Mouse (Mus musculus) layer of hippocampus, adult 9-11 months (tissue): ENCODE results near the gene Abhd17a.

Source experiments
- DNase-seq: peaks from one replicate; pipeline ENCODE4 v3.0.0; 2022

Abhd17a gene

DNA sequence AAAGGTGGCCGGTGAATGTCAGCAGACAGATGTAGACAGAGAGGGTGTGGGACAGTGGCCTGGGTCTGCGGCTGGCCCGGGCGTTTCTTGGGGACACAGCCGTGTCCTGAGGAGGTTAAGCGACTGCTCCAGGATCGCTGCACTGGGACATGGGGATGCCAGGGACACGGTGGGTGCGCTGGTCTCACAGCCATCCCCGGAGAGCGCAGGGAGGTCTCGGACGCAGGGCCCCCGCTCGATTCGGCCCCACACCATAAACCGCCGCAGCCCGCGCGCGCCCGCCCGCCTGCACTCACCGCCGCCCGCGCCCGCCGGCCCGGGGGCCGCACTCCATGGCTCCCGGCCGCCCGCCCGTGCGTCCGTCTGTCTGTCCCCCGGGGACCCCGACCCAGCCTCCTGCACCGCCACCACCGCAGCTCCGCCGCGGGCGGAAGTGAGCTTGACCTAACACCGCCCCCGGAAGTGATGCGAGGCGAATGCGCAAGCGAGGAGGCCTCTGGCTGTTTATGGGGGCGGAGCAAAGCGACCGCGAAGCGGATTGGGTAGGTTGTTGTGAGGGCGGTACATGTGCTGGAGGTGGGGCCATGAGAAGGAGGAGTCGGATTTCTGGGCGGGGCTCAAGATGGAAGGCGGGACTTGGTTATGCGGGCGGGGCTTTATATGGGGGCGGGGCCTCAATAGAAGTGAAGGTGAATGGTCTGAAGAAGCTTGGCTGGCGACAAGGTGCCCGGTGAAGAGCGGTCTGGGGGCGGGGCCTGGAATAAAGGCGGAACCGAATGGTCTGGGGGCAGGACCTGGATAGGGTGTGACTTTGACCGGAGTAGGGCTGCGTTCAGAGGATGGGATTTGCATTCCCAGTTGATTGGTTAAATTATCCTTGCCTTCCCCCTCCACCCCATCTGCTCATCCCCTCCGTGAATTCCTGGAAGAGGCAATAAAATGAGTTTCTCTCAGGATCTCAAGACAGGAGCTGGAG, at the start of gene Abhd17a:
Abhd17a (minus strand) TSS at position 463 of the 976 bp plus-strand sequence.
- peak; percentile 98 for DNase-seq

DNA sequence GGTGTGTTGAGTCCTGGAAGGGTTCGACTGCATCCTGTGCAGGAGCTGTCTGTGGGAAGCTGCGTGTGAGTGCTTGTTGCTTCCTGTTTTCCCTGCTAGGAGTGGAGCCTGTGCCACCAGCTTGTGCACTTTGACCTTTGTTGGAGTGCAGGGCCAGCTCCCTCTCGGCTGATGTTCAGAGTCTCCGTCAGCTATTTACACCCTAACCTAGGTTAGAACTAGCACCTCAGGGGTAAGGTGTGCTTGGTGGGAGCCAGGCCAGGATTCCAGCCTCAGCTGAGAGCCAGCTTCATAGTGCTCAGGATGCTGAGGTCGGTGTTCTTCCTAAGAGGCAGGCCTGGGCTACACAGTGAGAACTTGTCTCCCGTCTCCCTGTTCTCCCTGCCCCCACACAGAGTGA, 45.2 kb upstream of the Abhd17a start:
- no peak for DNase-seq

DNA sequence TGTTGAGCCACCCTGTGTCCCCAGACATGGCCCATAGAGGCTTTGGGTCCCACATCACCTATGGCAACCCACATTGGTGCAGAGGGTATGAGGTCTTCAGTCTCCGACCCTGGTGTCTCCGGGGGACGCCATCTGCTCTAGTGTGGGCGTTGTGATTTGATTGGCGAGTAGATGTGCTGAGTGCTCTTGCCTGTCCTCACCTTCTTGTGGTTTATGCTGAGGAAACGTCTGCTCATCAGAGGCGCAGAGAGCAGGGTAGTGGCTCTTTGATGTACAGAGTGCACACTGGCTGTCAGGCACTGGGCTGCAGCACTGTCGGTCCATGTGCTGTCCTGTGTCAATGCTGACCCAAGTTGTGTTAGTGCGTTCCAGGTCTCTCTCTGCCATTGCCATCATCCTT, 38.8 kb upstream of the Abhd17a start:
- no peak for DNase-seq

DNA sequence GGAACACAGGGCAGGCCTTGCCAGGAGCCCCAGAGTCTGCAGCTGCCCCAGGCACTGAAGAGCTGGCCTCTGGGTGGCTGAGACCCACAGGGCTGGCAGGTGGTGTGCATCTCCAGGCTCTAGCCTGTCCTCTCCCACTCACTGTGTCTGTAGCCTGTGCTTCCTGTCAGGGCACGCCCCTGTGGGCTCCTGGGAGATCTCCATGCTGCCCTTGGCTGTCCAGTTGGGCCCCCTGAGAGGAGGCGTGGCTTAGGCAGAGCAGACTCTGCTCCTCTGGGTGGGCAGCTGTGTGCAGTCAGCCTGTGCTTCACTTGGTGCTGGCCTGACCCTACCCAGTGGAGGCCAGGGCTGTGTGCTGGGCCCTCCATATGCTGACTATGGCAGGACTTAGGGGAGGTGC, 37.5 kb upstream of the Abhd17a start:
- no peak for DNase-seq

DNA sequence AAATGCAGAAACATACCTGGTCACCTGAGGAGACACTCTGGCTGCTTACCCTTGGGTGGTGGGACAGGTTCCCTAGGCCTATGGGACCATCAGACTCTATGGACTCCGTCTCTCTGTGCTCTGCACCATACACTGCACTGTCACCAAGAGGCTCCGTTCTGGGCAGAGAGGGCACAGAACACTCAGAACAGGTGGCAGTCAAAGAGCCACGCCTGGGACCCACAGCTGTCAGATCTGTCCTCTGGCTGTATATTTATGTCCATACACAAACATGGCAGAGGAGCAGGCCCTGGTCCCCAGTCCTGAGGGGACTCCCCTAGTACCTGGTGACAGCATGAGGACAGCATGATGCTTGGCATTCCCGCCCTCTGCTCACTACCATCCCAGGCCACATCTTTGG, 35.6 kb upstream of the Abhd17a start:
- DNase-seq = no peak

DNA sequence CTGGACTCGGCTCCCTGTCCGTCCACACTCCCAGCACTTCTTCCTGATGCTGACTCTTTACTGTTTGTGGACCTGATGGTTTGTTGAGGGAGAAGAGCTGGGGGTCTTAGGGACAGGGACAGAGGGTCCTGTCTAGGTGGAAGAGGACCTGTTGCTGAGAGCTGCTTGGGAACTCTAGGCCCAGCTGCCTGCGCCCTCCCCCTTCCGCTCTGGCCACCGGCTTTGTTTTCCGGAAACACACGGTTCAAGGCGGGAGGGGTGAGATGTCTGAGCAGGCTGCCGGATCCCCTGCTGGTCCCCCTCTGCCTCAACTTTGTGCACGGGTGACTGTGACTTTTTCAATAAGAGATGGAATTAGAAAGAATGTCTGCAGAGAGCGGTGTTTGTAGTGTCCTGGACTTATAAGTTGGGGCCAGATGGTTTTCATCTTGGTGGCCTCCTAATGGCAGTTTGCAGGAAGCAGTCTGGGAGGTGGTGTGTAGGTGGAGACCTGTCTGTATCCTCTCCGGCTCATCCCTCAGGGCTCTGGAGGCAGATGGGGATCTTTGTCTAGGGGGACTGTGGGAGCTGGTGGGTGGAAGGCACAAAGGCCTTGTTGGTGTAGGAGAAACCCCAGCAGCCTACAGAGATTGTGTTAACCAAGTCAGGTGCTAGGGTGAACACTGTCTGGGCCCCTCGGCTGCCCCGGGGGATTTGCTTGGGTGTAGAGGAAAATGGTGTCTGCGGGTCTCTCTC, 33.5 kb upstream of the Abhd17a start:
- peak; percentile 58 for DNase-seq

DNA sequence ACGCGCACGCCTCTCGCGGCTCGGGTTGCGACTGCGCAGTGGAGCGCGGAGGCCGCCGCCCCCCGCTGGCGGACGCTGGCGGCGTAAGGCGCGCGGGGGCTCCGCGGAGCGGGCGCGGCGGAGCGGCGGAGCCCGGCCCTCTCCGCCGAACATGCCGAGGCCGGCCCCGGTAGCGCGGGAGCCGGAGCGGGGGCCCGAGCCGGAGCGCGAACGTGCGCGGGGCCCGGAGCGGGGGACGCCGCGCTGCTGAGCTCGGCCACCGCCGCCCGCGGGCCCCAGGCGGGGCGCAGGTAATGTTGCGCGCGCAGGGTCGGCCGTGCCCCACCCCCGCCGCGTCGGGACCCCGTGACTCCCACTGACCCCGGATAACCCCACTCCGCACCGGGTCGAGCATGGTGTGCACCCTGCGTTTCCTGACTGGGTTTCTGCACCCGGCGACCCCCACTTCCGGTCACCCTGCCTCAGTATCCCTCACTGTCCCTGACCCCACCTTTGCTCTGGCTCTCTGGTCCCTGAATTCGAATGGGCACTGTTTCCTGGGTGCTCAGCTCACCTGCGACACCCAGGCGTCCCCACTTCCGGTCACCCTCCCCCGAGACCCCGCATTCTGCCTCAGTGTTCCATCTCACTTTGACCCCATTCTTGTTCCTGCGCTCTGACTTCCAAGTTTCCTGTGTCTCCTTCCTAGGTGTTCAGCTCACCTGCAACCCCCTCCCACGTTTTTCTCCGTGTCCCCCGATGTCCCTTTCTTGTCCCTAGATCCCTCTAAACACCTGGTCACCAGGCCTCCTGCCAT, 32.7 kb upstream of the Abhd17a start, which contains the start of gene Csnk1g2:
Csnk1g2 (plus strand) TSS at position 178 of the 796 bp plus-strand sequence.
- DNase-seq = peak; percentile 65

DNA sequence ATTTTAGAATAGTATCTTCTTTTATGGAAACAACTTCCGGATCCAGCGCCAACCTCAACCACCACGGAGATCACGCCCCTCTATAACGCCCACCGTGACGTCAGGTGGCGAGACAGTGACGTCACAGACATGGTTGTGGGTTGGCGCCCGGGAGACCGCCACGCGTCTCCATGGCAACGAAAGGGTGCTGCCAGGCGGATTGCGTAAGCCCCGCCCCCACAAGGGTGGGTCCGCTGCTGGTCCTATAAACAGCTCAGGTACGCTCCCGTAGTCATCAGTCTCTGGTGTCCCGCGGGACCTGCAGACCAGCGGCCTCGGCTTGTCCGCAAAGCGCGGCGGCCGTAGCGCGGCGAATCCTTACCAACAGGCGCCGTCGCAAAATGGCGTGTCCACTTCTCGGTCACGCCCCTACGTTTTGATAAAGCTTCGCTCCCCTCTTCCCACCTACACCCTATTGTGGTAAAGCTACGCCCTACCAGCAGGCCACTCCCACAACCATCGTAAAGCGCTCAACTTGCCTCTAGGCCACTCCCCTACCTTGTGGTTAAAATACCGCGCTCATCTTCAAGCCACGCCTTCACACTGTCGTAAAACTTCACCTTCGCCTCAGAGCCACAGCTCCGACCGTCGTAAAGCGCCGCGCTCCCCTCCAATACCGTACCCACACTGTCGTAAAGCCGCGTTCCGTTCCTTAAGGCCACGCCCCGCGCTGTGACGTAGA, 32.0 kb upstream of the Abhd17a start:
- peak; percentile 100 for DNase-seq

DNA sequence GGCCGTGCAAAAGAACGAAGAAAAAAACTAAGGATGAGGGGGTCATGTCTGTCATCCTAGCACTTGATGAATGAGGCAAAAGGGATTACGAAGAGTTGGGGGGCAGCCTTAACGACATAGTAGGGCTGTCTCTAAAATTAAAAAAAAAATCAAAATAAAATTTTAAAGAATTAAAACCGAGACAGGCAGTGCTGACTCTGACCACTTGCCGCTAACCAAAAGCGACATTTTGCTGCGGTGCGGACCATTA, 31.5 kb upstream of the Abhd17a start:
- DNase-seq = no peak

DNA sequence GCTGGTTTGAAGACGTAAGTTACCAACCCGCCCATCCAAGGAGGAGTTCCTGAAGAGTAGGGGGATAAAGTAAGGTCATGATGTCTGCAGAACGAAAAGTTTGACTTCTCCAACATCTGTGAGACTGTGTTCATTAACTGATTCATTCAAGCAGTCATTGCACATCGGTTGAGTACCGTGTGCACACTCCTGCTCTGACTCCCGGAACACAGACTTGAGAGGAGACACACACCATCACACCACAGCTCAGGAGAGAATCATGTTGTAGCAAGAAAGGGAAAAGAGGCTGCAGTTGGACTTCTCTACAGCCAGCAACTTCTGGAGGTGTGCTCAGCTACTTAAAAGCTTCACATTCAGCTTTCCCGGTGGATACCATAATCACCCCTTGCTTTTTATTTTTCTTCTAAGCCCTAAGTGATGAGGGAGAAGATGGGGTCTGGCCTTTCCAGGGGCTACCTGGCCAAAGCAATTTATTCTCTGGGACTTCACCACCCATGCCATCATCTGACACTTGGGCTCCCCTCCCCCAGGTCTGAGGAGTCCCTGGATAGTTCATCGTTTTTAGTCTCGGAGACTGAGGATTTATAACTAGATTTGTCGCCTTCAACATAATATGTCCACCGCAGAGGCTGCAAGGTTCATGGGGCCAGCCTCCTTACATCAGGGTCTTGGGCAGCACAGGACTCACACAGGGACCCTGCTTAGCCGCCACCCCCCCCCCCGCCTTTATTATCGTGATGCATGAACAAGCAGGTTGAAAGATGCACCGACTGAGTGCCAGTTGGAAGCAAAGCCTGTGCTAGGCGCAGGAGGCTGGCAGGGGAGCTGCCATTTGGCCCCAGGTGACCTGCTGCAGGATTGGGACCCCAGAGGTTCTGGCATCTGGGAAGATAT, 30.9 kb upstream of the Abhd17a start:
- DNase-seq = peak; percentile 47

DNA sequence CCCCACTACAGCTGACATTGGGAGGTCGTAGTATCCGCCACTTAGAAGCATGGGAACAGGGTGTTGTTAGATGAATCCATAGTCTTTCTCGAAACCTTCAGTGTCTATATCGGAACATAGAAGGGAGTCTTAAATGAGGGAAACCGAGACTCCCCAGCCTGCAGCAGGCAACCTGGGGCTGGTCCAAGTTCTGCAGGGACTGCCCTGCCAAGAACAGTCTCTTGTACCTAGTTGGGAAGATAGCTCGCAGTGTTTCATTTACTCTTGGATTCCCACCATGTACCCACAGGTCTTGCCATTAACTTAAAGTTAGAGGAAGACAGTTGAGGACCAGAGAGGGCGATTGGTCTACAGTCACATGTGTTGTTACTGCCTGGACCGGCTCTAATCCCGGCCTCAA, 30.2 kb upstream of the Abhd17a start:
- no peak for DNase-seq

DNA sequence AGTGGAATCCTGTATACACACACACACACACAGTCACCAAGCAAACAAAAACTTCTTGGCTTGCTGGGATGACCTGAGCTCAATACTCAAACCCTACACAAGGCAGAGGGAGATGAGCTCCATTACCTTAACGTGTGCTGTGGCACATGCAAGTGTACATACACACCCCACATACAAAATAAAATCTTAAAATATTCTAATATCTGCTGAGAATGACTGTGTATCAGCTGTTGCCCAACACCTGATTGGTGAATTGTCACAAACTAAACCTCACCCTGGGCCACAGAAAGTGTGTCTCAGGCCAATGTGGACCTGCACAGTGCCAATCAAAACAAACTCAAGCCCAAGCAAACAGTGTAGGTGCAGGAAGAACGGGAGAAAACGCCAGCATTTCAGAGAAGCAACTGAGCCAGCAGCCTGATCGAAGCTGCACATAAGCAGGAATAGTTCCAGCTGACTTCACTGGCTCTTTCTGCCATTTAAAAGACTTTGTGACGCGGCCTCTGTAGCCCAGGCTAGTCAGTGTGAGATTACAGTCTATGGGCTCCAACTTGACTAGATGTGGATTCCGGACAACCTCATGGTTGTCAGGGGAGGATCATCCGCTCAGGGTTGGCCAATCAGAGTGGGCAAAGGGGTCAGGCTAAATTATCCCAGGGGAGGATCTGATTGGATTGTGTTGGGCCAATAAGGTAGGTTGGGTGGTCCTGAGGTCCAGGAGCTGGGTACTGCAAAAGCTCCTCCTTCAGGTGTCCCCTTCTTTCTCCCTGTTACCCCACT, 29.5 kb upstream of the Abhd17a start:
- no peak for DNase-seq

DNA sequence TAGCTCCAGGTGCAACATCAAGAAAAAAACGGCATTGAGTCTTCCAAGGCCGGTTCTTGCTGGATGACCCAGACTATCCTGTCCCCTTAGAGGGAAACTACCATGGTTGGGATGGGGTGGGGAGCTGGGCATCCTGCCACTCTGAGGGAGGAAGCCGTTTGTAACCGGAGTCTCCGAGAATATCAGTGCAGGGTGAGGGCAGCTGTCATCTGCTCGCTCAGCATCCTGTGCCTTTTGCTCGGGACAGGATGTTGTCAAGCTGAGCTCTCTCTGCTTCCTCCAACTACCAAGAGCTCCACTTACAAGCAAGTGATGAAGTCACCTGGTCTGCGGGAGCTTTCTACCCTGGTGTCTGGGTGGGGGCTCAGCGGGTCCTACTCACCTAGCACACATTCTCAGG, 28.0 kb upstream of the Abhd17a start:
- no peak for DNase-seq

DNA sequence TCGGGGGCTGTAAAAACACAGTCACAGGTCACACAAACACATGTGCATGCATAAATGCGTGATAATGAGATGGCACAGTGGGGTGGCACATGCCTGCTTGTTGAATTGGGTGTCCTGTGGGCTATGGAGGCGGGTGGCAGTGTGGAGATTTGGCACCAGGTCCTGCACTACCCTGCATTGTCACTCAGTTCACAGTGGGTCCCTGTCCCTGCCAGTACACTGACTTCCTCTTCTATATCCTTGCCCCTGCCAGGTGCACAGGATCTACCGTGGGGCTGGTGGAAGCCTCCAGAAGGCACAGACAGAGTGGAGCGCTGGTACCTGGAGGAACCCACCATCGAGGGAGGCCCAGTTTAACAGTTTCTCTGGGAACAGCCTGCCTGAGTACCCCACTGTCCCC, 24.2 kb upstream of the Abhd17a start:
- DNase-seq = no peak

DNA sequence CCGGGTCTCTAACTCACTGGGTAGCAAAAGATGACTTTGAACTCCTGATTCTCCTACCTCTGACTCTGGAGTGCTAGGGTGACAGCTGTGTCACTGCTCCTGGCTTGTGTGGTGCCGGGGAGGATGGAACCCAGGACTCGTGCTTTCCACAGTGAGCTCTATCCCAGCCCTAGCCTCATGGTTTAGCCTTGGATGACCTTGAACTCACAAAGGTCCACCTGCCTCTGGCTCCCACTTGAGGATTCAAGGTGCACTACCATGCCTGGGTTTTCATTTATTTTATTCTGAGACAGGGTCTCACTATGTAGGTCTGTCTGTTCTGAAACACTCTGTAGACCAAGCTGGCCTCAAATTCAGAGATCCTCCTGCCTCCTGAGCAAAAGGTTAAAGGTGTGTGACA, 23.7 kb upstream of the Abhd17a start:
- no peak for DNase-seq

DNA sequence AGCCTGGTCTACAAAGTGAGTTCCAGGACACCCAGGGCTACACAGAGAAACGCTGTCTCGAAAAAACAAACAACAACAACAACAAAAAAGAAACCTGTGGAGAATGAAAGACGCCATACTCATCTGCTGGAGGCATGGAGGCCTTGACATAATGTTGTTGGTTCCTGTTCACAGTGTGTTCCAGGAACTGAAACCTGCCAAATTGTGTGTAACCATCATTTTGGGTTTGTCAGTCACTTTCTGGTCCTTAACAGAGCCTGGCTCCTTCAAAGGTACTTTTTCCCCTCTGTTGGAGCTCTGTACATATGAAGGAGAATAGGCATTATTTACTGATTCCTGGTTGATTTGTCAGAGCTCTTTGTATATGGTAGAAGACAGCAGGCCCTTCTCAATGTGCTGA, 21.8 kb upstream of the Abhd17a start:
- DNase-seq = no peak

DNA sequence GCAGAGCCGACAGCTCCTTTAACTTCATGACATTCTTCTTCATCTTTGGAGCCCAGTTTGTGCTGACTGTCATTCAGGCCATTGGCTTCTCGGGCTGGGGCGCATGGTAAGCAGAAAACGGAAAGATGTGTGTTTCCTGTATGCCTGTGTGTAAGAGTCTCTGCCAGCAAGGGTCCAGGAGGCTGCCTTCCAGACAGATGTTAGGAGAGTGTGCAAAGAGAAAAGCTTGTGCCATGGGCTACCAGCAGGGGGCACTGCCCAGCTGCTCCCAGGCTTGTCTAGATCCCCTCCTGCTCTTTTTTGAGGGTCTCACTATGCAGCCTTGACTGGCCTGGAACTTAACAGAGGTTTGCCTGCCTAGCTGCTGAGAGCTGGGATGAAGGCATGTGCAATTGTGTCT, 20.9 kb upstream of the Abhd17a start:
- no peak for DNase-seq

DNA sequence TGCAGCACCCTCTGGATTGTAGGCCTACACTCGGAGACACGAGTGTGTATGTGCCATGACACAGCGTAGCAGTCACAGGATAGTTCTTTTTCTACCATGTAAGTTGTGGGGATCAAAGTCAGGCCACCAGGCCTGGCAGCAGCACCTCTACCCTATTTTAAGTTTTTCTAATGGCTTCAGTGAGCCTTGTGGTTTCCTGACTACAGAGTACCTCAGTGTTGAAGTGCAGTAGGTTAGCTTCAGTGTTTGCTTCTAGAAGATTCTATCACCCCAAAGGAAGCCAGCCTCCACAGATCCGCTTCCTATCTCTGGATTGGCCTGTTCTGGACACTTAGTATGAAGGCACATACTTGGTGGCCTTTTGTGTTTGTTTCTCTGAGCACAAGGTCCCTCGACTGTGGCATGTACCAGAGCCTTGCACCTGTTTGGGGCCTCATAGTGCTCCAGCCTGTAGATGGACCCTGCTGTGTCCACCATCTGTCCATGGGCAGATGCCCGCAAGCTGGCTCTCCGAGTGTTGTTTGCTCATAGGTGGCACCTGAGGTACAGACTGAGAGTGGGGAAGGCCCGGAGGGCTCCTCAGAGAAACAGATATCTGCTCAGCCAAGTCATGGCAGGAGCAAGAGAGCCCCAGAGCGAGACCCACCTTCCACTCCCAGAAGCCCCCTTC, 20.1 kb upstream of the Abhd17a start:
- DNase-seq = no peak

DNA sequence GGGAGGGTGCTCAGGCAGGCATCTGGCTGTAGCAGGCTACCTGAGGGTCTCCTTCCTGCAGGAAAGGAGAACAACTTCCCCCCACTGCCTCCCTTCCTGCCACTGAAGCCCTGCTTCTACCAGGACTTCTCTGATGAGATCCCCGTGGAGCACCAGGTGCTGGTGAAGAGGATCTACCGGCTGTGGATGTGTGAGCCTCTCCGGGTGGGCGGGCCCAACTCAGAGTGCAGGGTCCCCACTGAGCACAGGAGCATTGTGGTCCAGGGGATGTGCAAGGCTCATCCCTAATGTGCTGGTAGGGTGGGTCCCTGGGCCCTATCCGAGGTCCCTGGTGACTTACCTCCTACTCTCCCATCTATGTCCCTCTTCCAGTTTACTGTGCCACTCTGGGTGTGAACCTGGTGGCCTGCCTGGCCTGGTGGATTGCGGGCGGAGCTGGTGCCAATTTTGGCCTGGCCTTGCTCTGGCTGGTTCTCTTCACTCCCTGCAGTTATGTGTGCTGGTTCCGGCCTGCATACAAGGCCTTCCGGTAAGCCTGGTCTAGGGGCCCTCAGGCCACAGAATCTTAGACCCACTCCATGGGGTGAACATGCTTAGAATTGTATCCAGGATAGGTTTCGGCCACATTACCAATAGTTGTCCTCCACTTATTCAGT, 19.3 kb upstream of the Abhd17a start:
- no peak for DNase-seq

DNA sequence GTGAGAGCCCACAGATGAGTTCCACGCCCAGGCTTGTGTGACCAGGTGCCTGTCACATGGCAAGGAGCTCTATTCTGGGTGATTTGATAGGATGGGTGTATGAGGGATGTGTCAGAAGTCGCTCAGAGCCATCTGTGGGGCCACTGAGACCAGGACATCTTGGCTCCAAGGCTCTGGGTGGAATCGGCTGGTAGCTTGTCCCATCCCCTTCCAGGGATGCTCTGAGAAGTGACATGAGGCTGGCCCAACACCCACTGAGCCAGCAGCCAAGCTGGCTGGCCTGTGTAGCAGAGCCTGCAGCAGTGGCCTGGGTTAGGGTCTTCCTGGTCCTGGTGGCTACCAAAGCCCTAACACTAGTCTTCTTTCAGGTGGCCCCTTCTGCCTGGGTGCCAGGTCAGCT, 18.3 kb upstream of the Abhd17a start:
- DNase-seq = no peak
